Mouse (Mus musculus) T-helper 2 cell (primary cell): ENCODE measurements around the gene Efl1.

ENCODE experiments used
- in situ Hi-C: fragments of 300-600 bp; cut with MboI, MseI; formaldehyde crosslinking; loops from one replicate; pipeline ENCODE4 v1.15.1; 2025; ENCODE audit warnings: high pct_unique_total_duplicates

Gene Efl1

GRCm38 (mm10) chr7:82811140-82811851, 162.9 kb downstream of the Efl1 start:
- in situ Hi-C loops, result no loop called here

GRCm38 (mm10) chr7:82812186-82813155, 164.1 kb downstream of the Efl1 start:
- in situ Hi-C loops, result no loop called here

GRCm38 (mm10) chr7:82819541-82819940, 171.1 kb downstream of the Efl1 start:
- in situ Hi-C loops, result no loop called here

- in situ Hi-C loops, result no loop called here
These were observed 172.2 kb downstream of the Efl1 start for GRCm38 (mm10) chr7:82820661-82821060.

- in situ Hi-C loops, result no loop called here
These were observed 173.1 kb downstream of the Efl1 start for GRCm38 (mm10) chr7:82821501-82821900.

- in situ Hi-C loops, result no loop called here
These were observed 174.1 kb downstream of the Efl1 start for GRCm38 (mm10) chr7:82822528-82822927.
